Mouse (Mus musculus): Measurements from ENCODE around the gene Cmtm5. TPM values are rescaled to one million over a fixed set of nuclear protein-coding genes. Genes with fewer than 3 reads are reported as not detected.

Cmtm5 gene
- polyA plus RNA-seq, 1 experiment from 2014 or later, result 12.7 TPM

MicroRNA genes within 50 kb of the gene (microRNA counts, 519-probe panel; counts per million panel counts)
- 2,370 counts per million, percentile 47 among the panel's probes with 10 or more counts for microRNA mmu-miR-208a
- 2,434 counts per million, percentile 49 among the panel's probes with 10 or more counts for microRNA mmu-miR-208b

Small RNA genes lying within 50 kb of the gene (microRNA-seq; reads per million reads assigned to microRNA genes)
- 2.5 reads per million, percentile 5 among the genes with 10 or more reads in this experiment for gene Mir208a
- 70.4 reads per million, percentile 45 among the genes with 10 or more reads in this experiment for gene Mir208b

Other genes with a start within 250 kb of the Cmtm5 start
- gene Acin1, start 249.3 kb upstream of the Cmtm5 start, polyA plus RNA-seq (2015; fragmentation: Nextera tagmentation; extraction: Ambion mirVana), result 109 TPM in 2 replicates
- 0.21 and 0.24 TPM in 2 replicates for gene Gm29776, start 237.4 kb upstream of the Cmtm5 start, polyA plus RNA-seq (2015; fragmentation: Nextera tagmentation; extraction: Ambion mirVana)
- 0.12 TPM in 1 of 2 replicates, not detected in the other for gene Cebpe, start 224.1 kb upstream of the Cmtm5 start, polyA plus RNA-seq (2015; fragmentation: Nextera tagmentation; extraction: Ambion mirVana)
- gene Slc7a8, start 154.3 kb upstream of the Cmtm5 start, polyA plus RNA-seq (2015; fragmentation: Nextera tagmentation; extraction: Ambion mirVana), result 5.0 and 5.4 TPM in 2 replicates
- gene Rnf212b, start 122.1 kb upstream of the Cmtm5 start, polyA plus RNA-seq (2015; fragmentation: Nextera tagmentation; extraction: Ambion mirVana), result not detected in 2 replicates
- 8.3 and 8.4 TPM in 2 replicates for gene Homez, start 65.3 kb upstream of the Cmtm5 start, polyA plus RNA-seq (2015; fragmentation: Nextera tagmentation; extraction: Ambion mirVana)
- 0.94 and 1.0 TPM in 2 replicates for gene Ppp1r3e, start 58.7 kb upstream of the Cmtm5 start, polyA plus RNA-seq (2015; fragmentation: Nextera tagmentation; extraction: Ambion mirVana)
- gene Bcl2l2, start 52.9 kb upstream of the Cmtm5 start, polyA plus RNA-seq (2015; fragmentation: Nextera tagmentation; extraction: Ambion mirVana), result 3.8 and 4.6 TPM in 2 replicates
- 0.33 TPM in 1 of 2 replicates, not detected in the other for gene Gm20521, start 52.8 kb upstream of the Cmtm5 start, polyA plus RNA-seq (2015; fragmentation: Nextera tagmentation; extraction: Ambion mirVana)
- gene Pabpn1, start 43.8 kb upstream of the Cmtm5 start, polyA plus RNA-seq (2015; fragmentation: Nextera tagmentation; extraction: Ambion mirVana), result 83.4 and 94.3 TPM in 2 replicates
- gene Slc22a17, start 23.1 kb upstream of the Cmtm5 start, polyA plus RNA-seq (2015; fragmentation: Nextera tagmentation; extraction: Ambion mirVana), result 56.3 and 70.6 TPM in 2 replicates
- 57.2 and 58.0 TPM in 2 replicates for gene Efs, start 10.1 kb upstream of the Cmtm5 start, polyA plus RNA-seq (2015; fragmentation: Nextera tagmentation; extraction: Ambion mirVana)
- gene Il25, start 3.6 kb upstream of the Cmtm5 start, polyA plus RNA-seq (2015; fragmentation: Nextera tagmentation; extraction: Ambion mirVana), result not detected in 2 replicates
- 2.6 and 7.7 TPM in 2 replicates for gene Myh6, start 30.7 kb downstream of the Cmtm5 start, polyA plus RNA-seq (2015; fragmentation: Nextera tagmentation; extraction: Ambion mirVana)
- gene Gm17428, start 40.7 kb downstream of the Cmtm5 start, polyA plus RNA-seq (2015; fragmentation: Nextera tagmentation; extraction: Ambion mirVana), result not detected in 2 replicates
- 33.5 and 95.2 TPM in 2 replicates for gene Myh7, start 58.4 kb downstream of the Cmtm5 start, polyA plus RNA-seq (2015; fragmentation: Nextera tagmentation; extraction: Ambion mirVana)
- gene Ngdn, start 79.2 kb downstream of the Cmtm5 start, polyA plus RNA-seq (2015; fragmentation: Nextera tagmentation; extraction: Ambion mirVana), result 70.7 and 79.7 TPM in 2 replicates
- 4.0 and 4.8 TPM in 2 replicates for gene Zfhx2, start 156.1 kb downstream of the Cmtm5 start, polyA plus RNA-seq (2015; fragmentation: Nextera tagmentation; extraction: Ambion mirVana)
- 20.2 and 21.3 TPM in 2 replicates for gene Thtpa, start 158.5 kb downstream of the Cmtm5 start, polyA plus RNA-seq (2015; fragmentation: Nextera tagmentation; extraction: Ambion mirVana)
- gene Ap1g2, start 170.3 kb downstream of the Cmtm5 start, polyA plus RNA-seq (2015; fragmentation: Nextera tagmentation; extraction: Ambion mirVana), result 24.9 and 25.2 TPM in 2 replicates
- 1.5 and 2.1 TPM in 2 replicates for gene Jph4, start 180.7 kb downstream of the Cmtm5 start, polyA plus RNA-seq (2015; fragmentation: Nextera tagmentation; extraction: Ambion mirVana)